Mouse (Mus musculus) liver, adult 2 months (tissue): Measurements from ENCODE around the gene Srcin1. TPM values are rescaled to one million over a fixed set of nuclear protein-coding genes. Genes with fewer than 3 reads are reported as not detected.
A peak's percentile ranks its signal among the peaks of the same experiment; 100 is the strongest.

Experiments used
- DNase-seq: peaks from one replicate; pipeline ENCODE4 v3.0.0-alpha.2; 2011; ENCODE audit warnings: low read depth, low spot score; ENCODE audit errors: extremely low read depth
- H3K27ac ChIP-seq: fragments of 200-500 bp; replicated peaks from 2 replicates; pipeline ENCODE4 v1.5.1; 2012; ENCODE audit warnings: low read depth, mild to moderate bottlenecking, control low read depth, inconsistent platforms, low read length; ENCODE audit not compliant: insufficient read depth
- H3K27me3 ChIP-seq: fragments of 200-500 bp; 2 replicates; pipeline ENCODE4 v1.6.1; 2012; ENCODE audit warnings: mild to moderate bottlenecking, moderate library complexity, low read length, inconsistent platforms; ENCODE audit not compliant: control insufficient read depth, insufficient read depth
- H3K36me3 ChIP-seq: fragments of 200-500 bp; 2 replicates; pipeline ENCODE4 v1.6.1; 2012; ENCODE audit warnings: low read length, inconsistent platforms; ENCODE audit not compliant: control insufficient read depth, insufficient read depth
- H3K4me1 ChIP-seq: fragments of 200-500 bp; 2 replicates; pipeline ENCODE4 v1.6.1; 2011; ENCODE audit warnings: low read length; ENCODE audit not compliant: control insufficient read depth, insufficient read depth
- H3K4me3 ChIP-seq: fragments of 200-500 bp; 2 replicates; pipeline ENCODE4 v1.5.1; 2011; ENCODE audit warnings: low read depth, mild to moderate bottlenecking, control low read depth, low read length, moderate library complexity; ENCODE audit not compliant: insufficient read depth
- H3K79me2 ChIP-seq: fragments of 200-500 bp; 2 replicates; pipeline ENCODE4 v1.6.1; 2012; ENCODE audit warnings: inconsistent platforms, mild to moderate bottlenecking, low read length, moderate library complexity; ENCODE audit not compliant: control insufficient read depth, insufficient read depth
- H3K9ac ChIP-seq: fragments of 200-500 bp; 2 replicates; pipeline ENCODE4 v1.6.1; 2012; ENCODE audit warnings: low read depth, mild to moderate bottlenecking, control low read depth, inconsistent platforms, low read length
- CTCF ChIP-seq: fragments of 200-500 bp; IDR thresholded peaks from 2 replicates; pipeline ENCODE4 v1.5.1; 2011; ENCODE audit warnings: low read depth, low read length, control low read depth
- POLR2A ChIP-seq: fragments of 200-500 bp; IDR thresholded peaks from 2 replicates; pipeline ENCODE4 v1.6.1; 2011; ENCODE audit warnings: low read length, control low read depth; ENCODE audit not compliant: insufficient read depth; ENCODE audit errors: extremely low read depth
- WGBS: fragments of 180-500 bp; shearing (Covaris S2); methylation state at CpG from one replicate; pipeline ENCODE4 v1.1.7; 2018; 5-methylcytosine and 5-hydroxymethylcytosine counted together
- polyA plus RNA-seq: library from polyadenylated mRNA; depleted of rRNA; stranded (reverse); fragments of >200 nt; gene quantifications from 2 replicates; pipeline ENCODE4 v1.2.3, GENCODE M21; 2012
- total RNA-seq: library from RNA; depleted of rRNA; stranded (reverse); fragments of >200 nt; gene quantifications from 2 replicates; pipeline ENCODE4 v1.2.3, GENCODE M21; 2014

Gene Srcin1
- total and polyA plus RNA-seq, 2 experiments = under 0.01 to 0.12 TPM

DNA sequence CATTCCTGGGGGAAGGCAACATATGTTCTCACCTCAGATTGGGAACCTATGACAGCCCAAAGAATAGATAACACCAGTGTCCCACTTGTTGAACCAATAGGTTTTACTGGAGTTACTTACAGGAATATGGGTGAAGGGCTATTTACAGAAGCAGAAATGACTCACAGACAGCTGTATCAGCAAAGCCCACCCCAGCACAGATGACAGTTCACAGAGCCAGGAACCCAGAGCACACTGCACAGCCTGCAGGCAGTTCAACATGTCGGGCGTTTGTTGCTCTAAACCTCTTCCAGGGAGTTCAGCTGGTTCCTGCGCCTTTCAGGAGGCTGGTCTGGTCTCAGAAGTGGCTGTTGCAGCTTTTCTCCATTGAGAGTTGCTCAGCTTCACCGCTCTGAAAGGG lies 39.3 kb upstream of the Srcin1 start:
- Histone ChIP-seq H3K27me3 (no peaks in the 10 kb centered on the region), H3K79me2 (no peaks in the 10 kb centered on the region), H3K4me3 (no peak overlapping the region), H3K4me1 (peaks cover 3% of the 10 kb centered on the region; the same call in 1 of the 2 replicates), H3K36me3 (no peaks in the 10 kb centered on the region), H3K27ac (no peak overlapping the region), H3K9ac (no peak overlapping the region)
- TF ChIP-seq CTCF = no peak
- TF ChIP-seq POLR2A = no peak
- no peak for DNase-seq
- WGBS = 95% methylated on average over 4 of the region's 4 CpGs

DNA sequence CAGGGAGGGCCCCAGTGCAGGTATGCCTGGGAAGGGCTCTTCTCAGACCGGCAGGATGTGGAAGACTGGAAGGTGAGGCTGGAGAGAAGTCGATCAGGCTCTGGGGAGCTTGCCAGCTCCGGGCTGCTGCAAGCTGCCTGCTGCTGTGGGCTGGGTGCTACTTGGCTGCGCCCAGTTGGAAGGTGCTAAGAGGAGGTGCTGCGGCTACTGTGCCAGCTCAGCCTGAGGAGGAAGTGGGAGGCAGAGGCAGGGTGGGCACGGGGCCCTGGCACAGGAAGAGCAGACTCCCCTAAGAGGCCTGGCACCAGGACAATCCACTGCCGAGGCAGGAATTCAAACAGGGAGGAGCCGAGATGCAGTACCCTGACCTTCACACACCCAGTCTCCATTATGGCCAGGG lies 35.1 kb upstream of the Srcin1 start:
- peak; percentile 56 for DNase-seq
- H3K9ac ChIP-seq = no peak overlapping the region
- no peaks in the 10 kb centered on the region for H3K27me3 ChIP-seq
- TF ChIP-seq CTCF (no peak), POLR2A (no peak)
- H3K79me2 ChIP-seq = no peaks in the 10 kb centered on the region
- H3K4me3 ChIP-seq = no peak overlapping the region
- WGBS = 47% methylated on average over 8 of the region's 8 CpGs
- H3K4me1 ChIP-seq = peaks cover 11% of the 10 kb centered on the region
- no peaks in the 10 kb centered on the region for H3K36me3 ChIP-seq
- no peak overlapping the region for H3K27ac ChIP-seq

DNA sequence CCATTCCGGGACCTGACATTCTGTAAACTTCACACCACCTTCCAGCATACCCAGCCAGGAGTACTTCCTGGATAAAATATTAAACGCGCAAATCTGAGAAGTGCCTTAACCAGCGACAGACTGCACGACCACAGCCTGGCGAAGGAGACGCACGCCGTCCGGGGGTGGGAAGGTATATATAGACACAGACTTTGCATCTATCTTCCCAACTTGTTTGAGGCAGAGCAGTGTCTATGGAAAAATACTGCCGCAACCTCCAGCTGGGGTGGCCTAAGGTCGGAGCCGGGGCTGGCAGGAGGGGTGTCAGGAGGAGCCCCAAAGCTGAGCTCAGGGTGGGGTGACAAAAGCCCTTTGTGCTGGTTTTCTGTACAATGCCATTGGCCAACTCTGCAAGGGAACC lies 33.8 kb upstream of the Srcin1 start:
- Histone ChIP-seq H3K4me1 (peaks cover 11% of the 10 kb centered on the region), H3K27me3 (no peaks in the 10 kb centered on the region)

GRCm38 (mm10) chr11:97608933-97609332 lies 32.9 kb upstream of the Srcin1 start:
- Histone ChIP-seq H3K4me3 (no peak overlapping the region), H3K79me2 (no peaks in the 10 kb centered on the region), H3K9ac (no peak overlapping the region), H3K4me1 (peaks cover 11% of the 10 kb centered on the region), H3K36me3 (no peaks in the 10 kb centered on the region), H3K27me3 (no peaks in the 10 kb centered on the region), H3K27ac (no peak overlapping the region)
- TF ChIP-seq POLR2A (no peak), CTCF (no peak)
- WGBS = 89% methylated on average over 4 of the region's 4 CpGs
- DNase-seq = no peak

More for the DNA sequence above, 33.8 kb upstream of the Srcin1 start:
- WGBS = 91% methylated on average over 13 of the region's 13 CpGs
- no peaks in the 10 kb centered on the region for H3K36me3 ChIP-seq
- no peak for DNase-seq
- no peak overlapping the region for H3K27ac ChIP-seq
- TF ChIP-seq POLR2A = no peak
- TF ChIP-seq CTCF = no peak
- H3K4me3 ChIP-seq = no peak overlapping the region
- H3K9ac ChIP-seq = no peak overlapping the region
- no peaks in the 10 kb centered on the region for H3K79me2 ChIP-seq

DNA sequence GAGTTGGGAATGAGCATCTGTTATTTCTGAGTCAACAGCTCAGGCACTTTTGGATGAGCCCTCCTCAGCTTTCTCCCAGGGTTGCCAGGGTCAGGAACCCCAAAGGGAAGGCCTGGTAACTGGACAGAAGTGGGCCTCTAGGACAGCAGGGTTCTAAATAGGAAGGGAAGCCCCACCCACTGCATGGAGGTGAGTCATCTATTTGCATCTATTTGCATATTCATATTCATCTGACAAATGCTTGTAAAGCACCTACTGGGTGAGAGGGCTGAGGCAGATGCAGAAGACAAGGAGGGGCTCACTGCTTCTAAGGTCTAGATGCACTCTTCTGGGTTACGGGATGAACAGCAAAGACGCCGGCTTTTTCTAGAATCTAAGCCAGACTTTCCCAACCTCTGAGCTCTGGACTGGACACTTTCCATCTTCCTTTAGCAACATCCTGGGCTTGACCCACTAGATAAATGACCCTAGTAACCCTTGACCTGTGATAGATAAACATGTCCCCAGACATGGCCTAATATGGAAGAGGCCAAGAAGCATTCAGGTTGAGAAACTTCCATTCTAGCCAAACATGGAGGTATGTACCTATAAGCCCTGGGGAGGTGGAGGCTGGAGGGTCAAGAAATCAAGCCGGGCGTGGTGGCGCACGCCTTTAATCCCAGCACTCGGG lies 31.2 kb upstream of the Srcin1 start:
- WGBS = 28% methylated on average over 8 of the region's 8 CpGs
- peak overlapping the region; percentile 43; the same call in 1 of the 2 replicates for H3K27ac ChIP-seq
- TF ChIP-seq POLR2A (no peak), CTCF (no peak)
- peaks cover 11% of the 10 kb centered on the region for H3K4me1 ChIP-seq
- H3K4me3 ChIP-seq = no peak overlapping the region
- no peaks in the 10 kb centered on the region for H3K36me3 ChIP-seq
- no peaks in the 10 kb centered on the region for H3K27me3 ChIP-seq
- H3K79me2 ChIP-seq = no peaks in the 10 kb centered on the region
- H3K9ac ChIP-seq = no peak overlapping the region
- peak; percentile 98 for DNase-seq

DNA sequence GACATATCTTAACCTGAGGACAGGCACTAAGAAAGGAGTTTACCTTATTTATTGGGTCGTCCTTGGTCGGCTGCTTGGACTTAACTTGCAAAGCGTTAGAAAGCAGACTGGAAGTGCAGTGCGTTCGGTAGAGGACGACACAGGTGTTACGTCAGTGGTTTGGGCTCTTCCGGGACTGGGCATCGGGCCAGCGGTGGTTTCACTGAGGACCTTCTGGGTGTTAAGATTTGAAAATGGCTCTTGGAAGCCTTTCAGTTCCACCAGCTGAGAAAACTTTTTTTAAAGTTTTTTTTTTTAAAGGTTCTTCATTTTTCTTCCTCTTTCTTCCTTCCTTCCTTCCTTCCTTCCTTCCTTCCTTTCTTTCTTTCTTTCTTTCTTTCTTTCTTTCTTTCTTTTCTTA lies 27.9 kb upstream of the Srcin1 start:
- no peaks in the 10 kb centered on the region for H3K79me2 ChIP-seq
- H3K27ac ChIP-seq = no peak overlapping the region
- H3K36me3 ChIP-seq = no peaks in the 10 kb centered on the region
- no peak overlapping the region for H3K4me3 ChIP-seq
- peaks cover 11% of the 10 kb centered on the region for H3K4me1 ChIP-seq
- H3K27me3 ChIP-seq = no peaks in the 10 kb centered on the region
- TF ChIP-seq CTCF (no peak), POLR2A (no peak)
- H3K9ac ChIP-seq = no peak overlapping the region
- no peak for DNase-seq
- 57% methylated on average over 10 of the region's 10 CpGs for WGBS
